Mouse (Mus musculus) olfactory bulb, adult 2 months (tissue): Measurements from ENCODE around the gene Ap2a1. TPM values are rescaled to one million over a fixed set of nuclear protein-coding genes. Genes with fewer than 3 reads are reported as not detected.

Source experiments
- H3K27ac ChIP-seq: fragments of 200-500 bp; 2 replicates; pipeline ENCODE4 v1.5.1; 2012; ENCODE audit warnings: low read depth, low read length; ENCODE audit not compliant: insufficient read depth
- H3K4me1 ChIP-seq: fragments of 200-500 bp; 2 replicates; pipeline ENCODE4 v1.6.1; 2012; ENCODE audit warnings: low read length; ENCODE audit not compliant: control insufficient read depth, insufficient read depth
- H3K4me3 ChIP-seq: fragments of 200-500 bp; 2 replicates; pipeline ENCODE4 v1.5.1; 2012; ENCODE audit warnings: mild to moderate bottlenecking, low read depth, low read length, moderate library complexity; ENCODE audit not compliant: insufficient read depth
- CTCF ChIP-seq: fragments of 200-500 bp; IDR thresholded peaks from 2 replicates; pipeline ENCODE4 v1.5.1; 2012; ENCODE audit warnings: low read depth, mild to moderate bottlenecking, low read length, moderate library complexity; ENCODE audit not compliant: insufficient read depth
- POLR2A ChIP-seq: fragments of 200-500 bp; IDR thresholded peaks from 2 replicates; pipeline ENCODE4 v1.6.1; 2012; ENCODE audit warnings: mild to moderate bottlenecking, low read depth, low read length, moderate library complexity; ENCODE audit not compliant: insufficient read depth
- WGBS: fragments of 180-500 bp; shearing (Covaris S2); methylation state at CpG from one replicate; pipeline ENCODE4 v1.1.7; 2018; 5-methylcytosine and 5-hydroxymethylcytosine counted together
- polyA plus RNA-seq: library from polyadenylated mRNA; stranded (reverse); fragments of >200 nt; gene quantifications from 2 replicates; pipeline ENCODE4 v1.2.4, GENCODE M21; 2012; ENCODE audit warnings: low replicate concordance; ENCODE audit not compliant: missing spikeins, insufficient read depth, insufficient read length

Ap2a1 gene
- polyA plus RNA-seq, 1 experiment, result not detected

DNA sequence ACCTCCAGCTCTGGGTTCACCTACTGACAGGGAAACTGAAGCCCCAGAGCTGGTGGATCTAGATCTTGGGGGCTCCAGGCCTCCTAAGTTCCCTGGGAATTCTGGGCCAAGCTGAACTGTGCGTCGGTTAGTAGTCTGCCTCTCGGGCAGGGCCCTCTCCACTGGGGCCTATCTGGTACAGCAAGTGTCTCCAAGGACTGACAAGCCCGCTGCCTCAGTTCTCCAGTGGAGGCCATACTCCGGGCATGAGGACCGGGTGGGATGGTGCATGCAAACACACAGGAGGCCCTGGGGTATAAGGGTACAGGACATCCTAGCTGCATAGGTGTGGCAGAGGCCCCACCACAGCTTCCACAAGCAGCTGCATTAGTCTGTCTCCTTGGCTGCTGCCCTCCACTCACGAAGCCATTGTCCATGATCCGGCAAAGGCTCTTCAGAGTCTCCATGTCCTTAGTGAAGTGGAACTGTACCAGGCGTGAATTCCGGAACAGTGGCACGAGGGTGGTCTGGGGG is 65.3 kb downstream of the Ap2a1 start:
- peaks cover 70% of the 10 kb centered on the region for H3K4me1 ChIP-seq
- H3K27ac ChIP-seq, result no peak overlapping the region
- H3K4me3 ChIP-seq, result no peak overlapping the region
- 73% methylated on average over 11 of the region's 11 CpGs for WGBS
- TF ChIP-seq CTCF, result no peak
- no peak for TF ChIP-seq POLR2A

DNA sequence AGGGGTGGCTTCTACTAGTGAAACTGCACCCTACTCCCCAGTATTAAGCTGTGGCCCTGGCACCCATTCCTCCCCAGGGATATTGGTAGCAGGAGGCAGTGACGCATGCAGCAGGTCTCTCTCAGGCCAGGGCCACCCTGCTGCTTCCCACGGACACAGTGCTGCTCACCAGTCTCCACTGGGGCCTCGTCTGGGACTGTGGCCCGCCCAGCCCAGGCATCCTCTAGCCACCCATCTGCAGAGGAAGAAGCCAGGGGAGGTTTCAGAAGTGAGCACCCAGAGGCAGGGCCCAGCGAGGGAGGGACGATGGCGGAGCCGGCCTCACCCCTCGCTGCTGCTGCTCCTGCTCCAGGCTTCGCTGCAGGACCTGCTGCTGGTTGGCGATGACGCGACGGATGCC is 66.1 kb downstream of the Ap2a1 start:
- peaks cover 71% of the 10 kb centered on the region for H3K4me1 ChIP-seq
- no peak overlapping the region for H3K27ac ChIP-seq
- 84% methylated on average over 14 of the region's 14 CpGs for WGBS
- no peak for TF ChIP-seq CTCF
- no peak for TF ChIP-seq POLR2A
- no peak overlapping the region for H3K4me3 ChIP-seq

DNA sequence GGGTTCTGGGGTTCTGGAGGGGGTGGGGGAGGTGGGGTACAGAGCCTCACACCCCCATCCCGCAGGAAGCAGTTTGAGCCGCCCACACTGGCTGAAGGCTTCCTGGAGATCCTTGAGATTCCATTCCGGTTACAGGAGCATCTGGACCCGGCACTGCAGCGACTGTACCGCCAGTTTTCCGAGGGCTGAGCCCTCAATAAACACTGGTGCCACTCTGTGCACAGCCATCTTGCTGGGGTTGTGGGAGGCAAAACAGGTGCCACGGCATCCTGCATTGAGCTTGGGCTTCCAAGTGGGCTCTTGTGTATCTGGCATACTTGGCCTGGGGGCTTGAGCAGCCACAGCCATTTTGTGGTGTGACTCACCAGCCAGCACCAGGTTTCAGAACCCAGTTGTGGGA is 66.9 kb downstream of the Ap2a1 start:
- Histone ChIP-seq H3K4me3 (no peak overlapping the region), H3K4me1 (peaks cover 67% of the 10 kb centered on the region), H3K27ac (no peak overlapping the region)
- WGBS, result 43% methylated on average over 8 of the region's 8 CpGs
- TF ChIP-seq POLR2A (no peak), CTCF (no peak)

DNA sequence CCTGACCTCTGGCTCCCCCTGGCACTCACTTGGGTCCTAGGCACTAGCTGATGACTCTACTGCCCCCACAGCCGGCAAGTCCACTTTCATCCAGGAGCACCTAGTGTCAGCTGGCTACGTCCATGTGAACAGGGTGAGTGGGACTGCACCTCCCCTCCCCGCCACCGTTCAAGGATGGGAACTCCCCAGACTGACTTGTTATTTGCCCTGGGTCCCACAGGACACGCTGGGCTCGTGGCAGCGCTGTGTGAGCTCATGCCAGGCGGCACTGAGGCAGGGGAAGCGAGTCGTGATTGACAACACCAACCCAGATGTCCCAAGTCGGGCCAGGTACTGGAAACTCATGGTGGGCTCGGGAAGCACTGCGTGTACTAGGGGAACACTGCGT is 67.9 kb downstream of the Ap2a1 start:
- TF ChIP-seq CTCF (no peak), POLR2A (no peak)
- H3K4me1 ChIP-seq, result peaks cover 57% of the 10 kb centered on the region
- no peak overlapping the region for H3K4me3 ChIP-seq
- H3K27ac ChIP-seq, result no peak overlapping the region
- 64% methylated on average over 14 of the region's 14 CpGs for WGBS

DNA sequence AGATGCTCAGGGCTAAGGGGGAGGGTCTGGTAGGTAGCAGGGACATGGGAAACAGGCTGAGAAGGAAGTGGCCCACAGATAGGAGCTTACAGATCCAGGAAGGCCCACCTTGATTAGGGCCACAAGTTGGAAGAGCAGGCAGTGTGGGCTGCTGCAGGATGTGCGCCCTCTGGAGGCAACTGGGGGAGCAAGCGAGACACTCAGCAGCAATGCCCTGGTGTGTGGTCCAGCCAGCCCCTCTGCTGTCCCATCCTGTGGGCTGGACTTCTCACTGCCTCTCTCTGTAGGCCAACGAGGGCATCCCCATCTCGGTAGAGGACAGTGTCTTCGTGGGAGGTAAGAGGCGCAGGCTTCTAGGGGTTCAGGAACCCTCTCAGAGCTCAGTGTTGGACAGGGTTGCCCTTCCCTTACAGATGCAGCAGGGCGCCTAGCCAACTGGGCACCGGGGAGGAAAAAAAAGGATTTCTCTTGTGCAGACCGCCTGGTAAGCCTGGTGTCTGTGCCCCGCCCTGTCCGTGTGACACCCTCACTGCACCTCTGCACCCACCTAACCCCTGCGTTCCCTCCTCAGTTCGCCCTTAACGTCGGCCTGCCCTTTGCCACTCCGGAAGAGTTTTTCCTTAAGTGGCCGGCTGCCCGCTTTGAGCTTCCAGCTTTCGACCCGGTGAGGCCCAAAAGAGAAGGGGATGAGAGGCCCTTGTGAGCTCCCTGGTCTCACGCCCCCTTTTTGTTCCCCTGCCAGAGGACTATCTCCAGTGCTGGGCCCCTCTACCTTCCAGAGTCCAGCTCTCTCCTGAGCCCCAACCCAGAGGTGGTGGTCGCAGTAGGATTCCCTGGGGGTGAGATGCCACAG is 68.5 kb downstream of the Ap2a1 start:
- peaks cover 52% of the 10 kb centered on the region for H3K4me1 ChIP-seq
- TF ChIP-seq POLR2A (no peak), CTCF (peak; percentile 68)
- no peak overlapping the region for H3K4me3 ChIP-seq
- 40% methylated on average over 22 of the region's 22 CpGs for WGBS
- no peak overlapping the region for H3K27ac ChIP-seq

DNA sequence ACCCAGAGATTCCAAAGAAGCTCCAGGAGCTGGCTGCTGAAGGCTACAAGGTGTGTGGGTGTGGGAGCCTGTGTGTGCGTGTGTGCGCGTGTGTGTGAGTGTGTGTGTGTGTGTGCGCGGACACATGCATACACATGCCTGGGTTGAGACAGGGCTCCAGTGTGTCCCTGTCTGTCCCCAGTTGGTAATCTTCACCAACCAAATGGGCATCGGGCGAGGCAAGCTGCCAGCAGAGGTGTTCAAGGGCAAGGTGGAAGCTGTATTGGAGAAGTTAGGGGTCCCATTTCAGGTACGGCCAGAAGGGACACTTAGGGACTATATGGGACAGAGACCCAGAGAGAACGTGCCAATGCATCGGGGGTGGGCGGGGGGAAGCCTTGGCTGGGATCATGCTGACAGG is 69.4 kb downstream of the Ap2a1 start:
- no peak for TF ChIP-seq CTCF
- TF ChIP-seq POLR2A, result no peak
- 89% methylated on average over 11 of the region's 11 CpGs for WGBS
- Histone ChIP-seq H3K4me3 (no peak overlapping the region), H3K4me1 (peaks cover 47% of the 10 kb centered on the region), H3K27ac (no peak overlapping the region)

DNA sequence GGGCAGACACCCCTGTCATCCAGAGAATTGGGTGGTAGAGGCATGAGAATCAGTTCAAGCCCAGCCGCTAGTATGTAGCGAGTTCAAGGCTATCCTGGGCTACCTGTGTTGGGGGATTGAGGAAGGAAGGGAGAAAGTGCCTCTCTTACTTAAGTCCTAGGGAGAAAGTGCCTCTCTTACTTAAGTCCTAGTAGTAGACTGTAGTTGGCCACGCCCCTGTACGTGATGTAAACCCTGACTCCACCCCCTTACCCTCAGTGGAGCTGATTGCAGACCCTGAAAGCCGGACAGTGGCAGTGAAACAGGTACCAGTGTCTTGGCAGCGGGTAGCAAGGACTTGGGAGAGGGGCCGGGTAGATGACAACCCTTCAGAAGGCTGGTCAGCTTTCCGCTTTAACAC is 71.4 kb downstream of the Ap2a1 start:
- Histone ChIP-seq H3K4me1 (peaks cover 41% of the 10 kb centered on the region), H3K27ac (no peak overlapping the region), H3K4me3 (peak overlapping the region; percentile 91)
- TF ChIP-seq POLR2A (no peak), CTCF (no peak)
- 27% methylated on average over 8 of the region's 8 CpGs for WGBS

DNA sequence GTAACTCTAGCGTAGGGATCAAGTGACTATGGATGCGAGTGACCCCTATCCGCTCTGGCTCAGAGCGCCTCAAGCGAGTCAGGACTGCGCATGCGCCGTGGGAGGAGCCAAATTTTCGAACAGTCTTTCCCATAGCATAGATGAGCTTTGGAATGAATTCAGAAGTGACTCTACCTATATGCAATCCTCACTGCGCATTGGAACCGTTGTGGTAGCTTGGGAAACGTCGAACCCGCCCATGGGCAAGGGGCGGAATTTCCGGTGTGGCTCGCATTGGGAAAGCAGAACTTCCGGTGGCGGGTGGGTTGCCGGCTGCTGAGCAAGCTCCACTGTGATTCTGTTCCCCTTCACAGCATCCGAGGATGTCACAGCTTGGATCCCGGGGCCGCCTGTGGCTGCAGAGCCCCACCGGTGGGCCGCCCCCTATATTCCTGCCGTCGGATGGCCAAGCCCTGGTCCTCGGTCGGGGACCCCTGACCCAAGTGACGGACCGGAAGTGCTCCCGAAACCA is 72.2 kb downstream of the Ap2a1 start, which contains the start of gene Pnkp:
Gene Pnkp, plus strand, starts transcription at position 98 of the 511 bp plus-strand sequence.
- Histone ChIP-seq H3K4me3 (peak within 1 kb of the TSS; percentile 91), H3K27ac (peak within 1 kb of the TSS; percentile 59), H3K4me1 (peaks cover 44% of the 10 kb centered on the region)
- TF ChIP-seq CTCF, result no peak
- peak; percentile 54; the same call in 1 of the 2 replicates for TF ChIP-seq POLR2A
- under 1% methylated on average over 32 of the region's 32 CpGs for WGBS

DNA sequence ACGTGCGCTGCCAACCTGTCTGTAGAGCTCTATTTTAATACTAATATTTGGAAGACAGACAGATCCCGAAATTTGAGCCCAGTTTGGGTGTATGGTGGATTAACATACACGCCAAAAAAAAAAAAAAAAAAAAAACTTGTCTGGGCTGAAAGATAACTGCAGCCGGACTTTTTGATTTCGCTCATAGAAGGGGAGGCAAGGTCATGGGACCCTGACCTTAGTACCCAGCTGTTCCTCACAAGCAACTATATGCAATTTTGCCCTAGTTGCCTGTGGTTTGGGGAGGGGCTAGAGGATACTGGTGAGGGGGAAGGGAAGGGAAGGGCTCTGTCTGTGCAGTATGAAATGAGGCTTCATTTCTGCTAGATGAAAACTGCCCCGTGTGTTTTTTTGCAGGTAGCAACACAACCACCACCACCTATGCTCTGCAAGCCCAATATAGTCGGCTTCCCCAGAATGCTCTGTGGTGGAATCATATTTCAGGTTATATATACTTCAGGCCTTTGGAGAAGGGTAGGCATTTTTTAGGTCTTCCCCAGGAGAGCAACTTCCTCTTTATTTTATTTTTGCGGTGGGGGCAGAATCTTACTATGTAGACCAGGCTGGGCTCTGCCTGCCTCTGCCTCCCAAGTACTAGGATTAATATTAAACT is 72.9 kb downstream of the Ap2a1 start:
- TF ChIP-seq CTCF, result no peak
- TF ChIP-seq POLR2A, result no peak
- Histone ChIP-seq H3K27ac (peak overlapping the region; percentile 59), H3K4me3 (no peak overlapping the region), H3K4me1 (peaks cover 47% of the 10 kb centered on the region)
- 68% methylated on average over 9 of the region's 9 CpGs for WGBS
